Mouse (Mus musculus): ENCODE data around the gene Col16a1.
A peak's percentile ranks its signal among the peaks of the same experiment; 100 is the strongest.

Col16a1 gene

DNA sequence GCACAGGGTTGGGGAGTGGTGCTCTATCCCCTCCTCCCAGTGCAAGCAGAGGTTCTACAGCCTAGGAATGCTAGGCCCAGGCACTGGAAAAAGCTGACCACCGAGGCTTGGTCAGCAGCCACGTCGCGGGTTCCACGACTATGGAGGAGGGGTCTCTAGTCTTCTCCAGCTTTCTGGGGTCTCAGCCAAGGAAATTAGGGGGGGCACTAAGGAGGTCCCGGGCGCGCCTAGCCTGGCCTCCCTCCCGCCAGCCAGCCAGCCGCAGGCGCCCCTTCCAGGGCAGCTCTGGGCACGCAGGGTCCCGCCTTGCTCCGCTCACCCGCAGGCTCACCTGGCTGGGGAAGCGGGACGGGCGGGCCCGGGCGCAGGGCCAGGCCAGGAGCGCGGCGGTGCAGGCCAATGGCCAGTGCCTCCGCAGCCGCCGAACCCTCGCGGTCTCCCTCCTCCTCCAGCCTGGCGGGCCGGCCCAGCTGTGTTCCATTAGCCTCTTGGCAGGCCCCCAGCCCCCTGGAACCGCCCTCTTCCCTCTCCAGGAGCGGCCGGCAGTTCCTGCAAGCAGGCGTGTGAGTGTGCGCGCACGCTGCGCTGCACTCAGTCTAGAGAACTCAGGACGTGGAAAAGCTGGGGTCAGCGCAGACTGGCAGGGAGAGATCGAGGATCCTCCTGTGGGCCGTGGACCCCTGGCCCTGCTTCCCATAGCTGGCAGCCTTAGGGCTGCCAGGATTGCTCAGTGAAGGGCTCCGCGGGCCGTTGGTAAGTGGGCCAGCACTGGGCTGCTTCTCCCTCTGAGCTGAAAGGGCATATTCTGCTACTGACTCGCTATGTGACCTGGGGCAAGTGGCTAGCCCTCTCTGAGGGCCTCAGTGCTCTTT, at the start of gene Col16a1:
Gene Col16a1 (plus strand): TSS at position 510 of the 872 bp plus-strand sequence.
- peak; percentile 63 for DNase-seq

DNA sequence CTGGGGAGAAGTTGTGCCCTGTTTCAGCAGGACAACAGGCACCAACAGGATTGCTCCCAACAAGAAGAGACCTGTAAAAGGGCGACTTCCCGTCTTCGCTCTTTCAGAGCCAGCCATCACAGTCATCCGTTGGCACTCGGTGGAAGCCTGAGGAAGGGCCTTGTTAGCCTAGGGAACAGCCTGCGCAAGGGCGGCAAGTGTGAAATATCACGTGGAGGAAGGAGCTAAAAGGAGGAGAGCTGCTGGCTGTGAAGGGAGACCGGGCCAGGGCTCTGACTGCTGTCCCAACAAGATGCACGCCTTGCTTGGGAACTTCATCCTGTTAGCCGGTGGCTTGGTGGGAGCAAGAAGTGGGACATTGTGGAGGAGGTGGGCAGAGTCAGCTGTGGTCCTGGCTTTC, 49.5 kb upstream of the Col16a1 start:
- DNase-seq: no peak

DNA sequence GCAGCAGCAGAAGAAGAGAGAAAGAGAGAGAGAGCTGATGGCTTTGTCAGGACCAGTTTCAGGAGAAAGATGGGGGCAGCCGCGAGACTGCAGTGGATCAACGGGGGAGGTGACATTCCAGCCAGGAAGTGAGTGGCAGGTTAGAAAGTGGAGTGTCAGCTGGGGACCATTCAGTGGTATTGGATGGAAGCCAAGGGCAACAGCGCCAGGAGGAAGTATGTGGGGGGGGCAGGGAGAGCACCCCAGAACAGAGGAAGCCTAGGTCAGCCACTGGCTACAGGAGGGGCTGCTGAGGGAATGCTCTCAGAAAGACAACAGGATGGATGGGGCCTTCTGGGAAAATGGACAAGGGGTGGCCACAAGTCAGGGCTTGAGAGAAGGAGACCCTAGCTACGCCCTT, 45.9 kb upstream of the Col16a1 start:
- no peak for DNase-seq

DNA sequence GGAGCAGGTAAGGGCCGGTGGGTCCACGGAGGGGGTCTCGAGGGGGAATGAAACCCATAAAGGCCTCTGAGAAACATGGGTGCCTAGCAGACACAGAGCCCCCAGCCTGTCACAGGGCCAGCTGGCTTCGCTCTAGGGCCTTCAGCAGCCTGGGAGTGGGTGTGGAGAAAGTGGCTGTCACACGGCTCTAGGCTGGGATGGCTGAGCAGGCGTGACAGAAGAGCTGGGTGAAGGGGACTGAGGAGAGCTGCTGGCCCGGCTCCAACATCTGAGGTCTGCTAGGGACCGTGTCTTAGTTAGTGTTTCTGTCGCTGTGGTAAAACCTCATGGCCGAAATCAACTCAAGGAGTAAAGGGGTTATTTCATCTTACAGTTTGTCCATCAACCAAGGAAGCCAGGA, 45.5 kb upstream of the Col16a1 start:
- no peak for DNase-seq

DNA sequence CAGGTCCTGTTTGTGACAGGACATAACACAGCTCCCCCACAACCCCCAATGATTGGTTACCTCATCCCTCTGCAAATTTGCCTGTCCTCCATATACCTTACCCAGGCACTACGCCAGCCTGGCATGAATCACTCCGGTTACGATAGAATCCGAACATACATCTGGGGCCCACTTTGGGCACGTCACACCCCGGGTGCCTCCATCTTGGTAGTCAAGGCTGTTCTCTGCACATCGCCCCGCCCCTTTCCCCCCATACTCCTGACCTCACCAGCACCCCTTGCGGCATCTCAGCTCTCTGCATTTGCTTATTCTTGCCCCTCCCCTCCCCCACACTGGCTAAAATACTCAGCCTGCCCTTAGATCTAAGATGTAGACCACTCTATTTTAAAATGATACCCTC, 42.0 kb upstream of the Col16a1 start:
- no peak for DNase-seq

DNA sequence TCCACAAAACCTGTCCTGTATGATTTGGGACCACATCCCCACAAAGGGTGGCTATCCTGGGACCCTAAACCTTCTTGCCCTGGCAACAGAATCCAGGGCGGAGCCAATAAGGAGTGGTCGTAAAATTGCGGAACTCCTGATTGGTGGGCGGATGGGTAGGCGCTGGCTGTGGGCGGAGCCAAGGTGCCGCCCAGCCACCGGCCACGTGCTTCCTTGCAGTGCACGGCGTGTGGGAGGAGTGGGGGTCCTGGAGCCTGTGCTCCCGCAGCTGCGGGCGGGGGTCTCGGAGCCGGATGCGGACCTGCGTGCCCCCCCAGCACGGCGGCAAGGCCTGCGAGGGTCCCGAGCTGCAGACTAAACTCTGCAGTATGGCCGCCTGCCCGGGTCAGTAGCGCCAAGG, 41.1 kb upstream of the Col16a1 start:
- DNase-seq: no peak

DNA sequence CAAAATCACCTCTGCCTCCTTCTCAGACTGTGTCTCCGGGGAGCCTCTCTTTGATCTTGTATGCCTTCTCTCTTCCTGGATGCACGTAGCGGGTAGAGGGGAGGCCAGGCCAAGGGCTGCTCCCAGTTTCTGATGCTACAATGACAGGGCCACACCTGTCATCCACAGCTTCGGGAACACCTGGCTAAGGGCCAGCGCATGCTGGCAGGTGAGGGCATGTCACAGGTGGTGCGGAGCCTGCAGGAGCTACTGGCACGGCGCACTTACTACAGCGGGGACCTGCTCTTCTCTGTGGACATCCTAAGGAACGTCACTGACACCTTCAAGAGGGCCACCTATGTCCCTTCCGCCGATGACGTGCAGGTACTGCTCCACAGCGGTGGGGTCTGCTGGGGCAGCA, 38.6 kb upstream of the Col16a1 start:
- DNase-seq: peak; percentile 66

DNA sequence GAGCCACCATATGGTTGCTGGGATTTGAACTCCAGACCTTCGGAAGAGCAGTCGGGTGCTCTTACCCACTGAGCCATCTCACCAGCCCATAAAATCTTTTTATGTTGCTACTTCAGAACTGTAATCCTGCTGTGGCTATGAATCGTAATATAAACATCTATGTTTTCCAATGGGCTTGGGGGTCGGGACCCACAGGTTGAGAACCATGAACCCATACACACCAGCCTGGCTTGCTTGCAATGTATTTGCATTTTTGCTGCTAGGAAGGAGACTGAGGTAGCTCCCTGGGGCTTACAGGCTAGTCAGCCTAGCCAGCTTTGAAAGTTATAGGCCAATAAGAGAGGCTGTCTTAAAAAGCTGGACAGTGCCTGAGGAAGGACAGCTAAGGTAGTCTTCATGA, 36.9 kb upstream of the Col16a1 start:
- no peak for DNase-seq

DNA sequence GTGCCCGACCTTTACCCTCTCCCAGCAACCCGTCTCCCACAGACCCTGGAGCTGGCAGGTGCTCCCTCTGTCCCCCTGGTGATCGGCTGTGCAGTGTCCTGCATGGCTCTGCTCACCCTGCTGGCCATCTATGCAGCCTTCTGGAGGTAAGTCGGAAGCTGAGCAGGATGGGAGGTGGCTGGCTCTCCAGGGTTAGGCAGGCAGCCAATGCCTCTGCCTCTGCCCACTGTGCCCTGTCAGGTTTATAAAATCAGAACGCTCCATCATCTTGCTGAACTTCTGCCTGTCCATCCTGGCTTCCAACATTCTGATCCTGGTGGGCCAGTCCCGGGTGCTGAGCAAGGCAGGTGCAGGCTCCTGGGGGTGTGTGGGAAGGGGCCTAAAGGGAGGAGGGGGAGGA, 35.4 kb upstream of the Col16a1 start:
- DNase-seq: no peak

DNA sequence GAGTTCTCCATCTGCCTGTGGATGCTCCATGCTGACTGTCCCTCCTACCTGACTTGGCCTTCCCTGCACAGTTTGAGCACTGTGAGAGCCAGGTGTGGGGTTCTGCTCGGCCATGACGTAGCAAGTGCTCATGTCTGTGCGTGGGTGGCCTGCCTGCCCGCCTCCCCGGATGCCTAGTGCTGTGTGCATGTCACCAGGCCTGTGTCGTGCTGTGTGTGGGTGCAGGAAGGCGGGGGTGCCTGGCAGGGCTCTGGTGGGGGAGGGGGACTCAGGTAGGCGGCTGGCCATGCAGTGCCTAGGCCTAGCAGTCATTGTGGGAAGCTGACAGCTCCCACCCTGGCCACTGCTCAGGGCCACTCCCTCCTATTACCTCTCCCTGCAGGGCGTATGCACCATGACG, 34.5 kb upstream of the Col16a1 start:
- DNase-seq: no peak

DNA sequence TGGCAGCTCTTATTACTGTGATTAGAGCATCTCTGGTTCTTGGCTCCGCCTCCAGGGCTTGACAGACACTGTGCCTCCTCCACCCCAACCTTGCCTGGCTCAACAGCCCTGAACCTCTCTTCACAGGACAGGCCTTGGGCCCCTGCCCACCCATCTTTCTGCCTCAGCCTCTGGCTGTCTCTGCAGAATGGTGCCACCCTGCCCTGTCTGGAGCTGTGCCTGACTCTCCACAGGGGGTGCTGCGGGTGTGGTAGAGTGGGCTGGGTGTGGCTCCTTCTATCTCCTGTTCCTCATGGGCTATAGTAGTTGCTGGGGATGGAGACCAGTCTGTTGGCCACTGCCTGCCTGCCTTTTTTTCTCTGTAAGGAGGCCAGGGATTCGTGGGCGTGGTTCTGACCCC, 31.6 kb upstream of the Col16a1 start:
- DNase-seq: no peak

DNA sequence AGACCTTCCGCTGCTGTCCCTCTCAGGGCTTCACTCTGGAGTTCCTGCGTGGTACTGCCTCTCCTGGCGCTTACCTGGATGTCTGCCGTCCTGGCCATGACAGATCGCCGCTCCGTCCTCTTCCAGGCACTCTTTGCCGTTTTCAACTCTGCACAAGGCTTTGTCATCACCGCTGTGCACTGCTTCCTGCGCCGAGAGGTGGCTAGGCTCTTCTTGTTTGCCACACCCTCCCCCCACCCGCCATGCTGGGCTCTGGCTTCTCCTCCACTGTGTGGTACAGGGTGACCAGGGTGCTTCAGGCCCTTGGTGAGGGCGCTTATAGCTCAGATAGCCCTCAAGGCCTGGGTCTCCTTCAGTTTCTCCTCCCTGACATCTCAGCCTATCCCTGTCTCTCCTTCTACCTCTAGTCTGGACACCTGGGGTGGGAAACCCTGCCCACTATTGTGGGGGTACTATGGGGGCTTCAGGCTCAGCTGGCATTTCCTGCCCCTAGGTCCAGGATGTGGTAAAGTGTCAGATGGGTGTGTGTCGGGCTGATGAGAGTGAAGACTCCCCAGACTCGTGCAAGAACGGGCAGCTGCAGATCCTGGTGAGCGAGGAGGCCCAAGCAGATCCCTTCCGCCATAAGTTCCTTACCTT, 30.5 kb upstream of the Col16a1 start:
- no peak for DNase-seq

DNA sequence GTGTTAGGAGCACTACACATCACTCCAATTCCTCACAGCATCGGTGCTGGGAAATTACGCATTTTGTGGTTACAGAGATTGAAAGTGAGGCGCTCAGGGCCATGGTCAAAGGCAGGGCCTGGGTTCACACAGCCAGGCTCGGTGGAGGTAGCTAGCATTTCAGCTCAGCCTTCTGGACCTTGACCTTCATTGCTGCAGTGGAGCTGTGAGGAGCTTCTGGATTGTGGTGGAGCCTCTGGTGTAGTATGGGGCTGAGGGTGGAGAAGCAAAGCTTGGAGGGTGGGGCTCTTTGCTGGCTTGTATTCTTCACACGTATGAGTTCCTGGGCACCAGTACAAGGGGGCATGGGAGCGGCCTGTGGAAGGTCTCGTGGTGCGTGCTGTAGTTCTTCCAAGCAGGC, 24.7 kb upstream of the Col16a1 start:
- DNase-seq: no peak

DNA sequence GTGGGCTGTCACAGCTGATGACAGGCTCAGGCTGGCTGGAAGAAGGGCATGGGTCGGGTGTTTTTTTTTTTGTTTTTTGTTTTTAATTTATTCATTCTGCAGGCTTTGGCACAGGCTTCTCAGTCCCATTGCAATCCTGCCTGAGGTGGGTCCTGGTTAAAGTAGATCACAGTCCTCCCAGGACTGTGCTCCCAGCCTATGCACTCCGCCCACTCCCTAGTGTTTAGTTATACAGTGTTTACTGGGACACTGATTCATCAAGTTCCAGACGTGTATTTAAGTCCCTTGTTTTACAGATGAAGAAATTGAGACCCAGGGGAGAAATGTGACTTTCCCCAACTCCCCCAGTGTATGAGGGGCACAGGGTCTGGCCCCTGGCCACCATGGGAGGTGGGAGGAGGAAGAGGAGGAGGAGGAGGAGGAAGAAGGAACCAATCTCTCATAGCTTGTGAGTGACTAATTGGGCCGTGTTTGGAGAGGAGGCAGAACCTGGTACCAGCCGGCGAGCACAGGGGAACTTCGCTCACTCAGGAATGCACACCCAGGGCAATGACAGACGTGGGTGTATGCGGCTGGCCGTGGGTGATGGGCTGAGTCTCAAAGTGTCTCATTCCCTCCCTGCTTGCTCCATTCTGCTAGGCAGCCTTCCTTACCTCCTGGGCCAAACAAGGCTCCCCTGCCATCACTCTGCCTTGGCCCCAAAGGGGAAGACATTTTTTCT, 24.0 kb upstream of the Col16a1 start:
- DNase-seq: no peak

DNA sequence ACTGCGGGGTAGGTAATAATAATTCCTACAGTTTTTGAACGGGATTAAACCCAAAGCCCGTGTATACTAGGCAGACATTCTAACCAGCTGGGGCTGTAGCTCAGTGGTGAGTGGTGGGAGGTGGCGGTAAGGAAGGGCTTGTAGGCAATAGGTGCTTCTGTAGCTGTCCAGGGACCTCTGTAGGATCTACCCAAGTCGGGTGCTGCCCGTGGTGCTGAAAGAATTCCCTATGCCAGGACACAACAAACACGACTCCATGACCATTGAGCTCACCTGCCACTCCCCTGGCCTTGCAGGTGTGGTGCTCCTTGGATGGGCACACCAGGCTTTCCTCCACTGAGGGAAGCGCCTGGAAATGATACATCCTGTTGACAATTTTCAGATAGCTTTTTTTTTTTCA, 22.1 kb upstream of the Col16a1 start:
- no peak for DNase-seq

DNA sequence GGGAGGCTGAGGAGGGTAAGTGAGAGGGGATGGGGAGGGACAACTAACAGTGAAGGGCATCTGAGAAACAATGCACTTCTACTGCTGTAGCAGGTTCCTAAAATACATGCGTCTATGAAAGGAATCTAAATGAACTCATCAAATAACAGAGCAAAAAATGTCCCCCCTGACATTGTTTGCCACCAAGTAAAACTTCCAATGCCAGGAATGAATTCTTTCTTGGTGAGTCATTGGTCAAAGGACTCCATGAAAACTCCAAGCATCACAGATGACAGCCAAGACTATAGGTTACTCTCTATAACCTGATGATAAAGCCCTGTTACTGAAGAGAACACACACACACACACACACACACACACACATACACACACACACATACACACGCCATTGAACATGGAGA, 16.5 kb upstream of the Col16a1 start:
- no peak for DNase-seq

DNA sequence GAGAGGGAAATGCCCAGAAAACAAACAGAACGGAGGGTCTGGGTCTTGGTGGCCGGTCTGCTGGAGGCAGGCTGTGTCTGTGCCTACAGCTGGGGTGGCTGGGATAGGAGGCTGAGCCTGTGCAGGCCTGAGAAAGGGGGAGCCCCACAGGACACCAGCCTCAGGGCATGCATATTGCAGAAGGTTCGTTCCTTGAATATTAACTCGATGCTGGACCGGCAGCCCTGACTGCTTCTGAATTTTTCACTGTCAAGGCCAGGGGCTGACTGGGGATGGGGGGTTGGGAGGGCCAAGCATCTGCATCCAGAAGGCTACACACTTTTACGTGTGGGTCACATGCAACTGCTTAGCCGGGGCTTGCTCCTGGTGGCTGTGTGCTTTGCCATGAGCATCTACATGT, 14.1 kb upstream of the Col16a1 start:
- no peak for DNase-seq

DNA sequence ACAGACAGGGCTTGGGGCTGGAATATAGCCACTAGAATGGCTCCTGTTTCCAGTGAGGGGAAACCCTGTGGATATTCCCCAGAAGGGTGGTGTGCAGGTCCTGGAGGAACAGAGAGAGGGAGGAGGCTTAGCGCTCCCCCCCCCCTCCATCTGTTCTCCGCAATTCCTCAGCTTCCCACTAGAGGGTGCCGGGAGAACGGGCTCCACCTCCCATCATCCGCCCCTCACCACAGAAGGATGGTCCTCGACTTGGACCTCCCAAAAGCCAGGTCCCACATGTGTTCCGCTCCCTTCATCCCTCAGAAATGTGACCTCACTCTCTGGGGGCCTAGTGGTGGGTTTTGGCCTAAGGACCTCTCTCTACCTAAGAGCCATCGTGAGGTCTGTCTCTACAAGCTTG, 11.5 kb upstream of the Col16a1 start:
- DNase-seq: peak; percentile 50

DNA sequence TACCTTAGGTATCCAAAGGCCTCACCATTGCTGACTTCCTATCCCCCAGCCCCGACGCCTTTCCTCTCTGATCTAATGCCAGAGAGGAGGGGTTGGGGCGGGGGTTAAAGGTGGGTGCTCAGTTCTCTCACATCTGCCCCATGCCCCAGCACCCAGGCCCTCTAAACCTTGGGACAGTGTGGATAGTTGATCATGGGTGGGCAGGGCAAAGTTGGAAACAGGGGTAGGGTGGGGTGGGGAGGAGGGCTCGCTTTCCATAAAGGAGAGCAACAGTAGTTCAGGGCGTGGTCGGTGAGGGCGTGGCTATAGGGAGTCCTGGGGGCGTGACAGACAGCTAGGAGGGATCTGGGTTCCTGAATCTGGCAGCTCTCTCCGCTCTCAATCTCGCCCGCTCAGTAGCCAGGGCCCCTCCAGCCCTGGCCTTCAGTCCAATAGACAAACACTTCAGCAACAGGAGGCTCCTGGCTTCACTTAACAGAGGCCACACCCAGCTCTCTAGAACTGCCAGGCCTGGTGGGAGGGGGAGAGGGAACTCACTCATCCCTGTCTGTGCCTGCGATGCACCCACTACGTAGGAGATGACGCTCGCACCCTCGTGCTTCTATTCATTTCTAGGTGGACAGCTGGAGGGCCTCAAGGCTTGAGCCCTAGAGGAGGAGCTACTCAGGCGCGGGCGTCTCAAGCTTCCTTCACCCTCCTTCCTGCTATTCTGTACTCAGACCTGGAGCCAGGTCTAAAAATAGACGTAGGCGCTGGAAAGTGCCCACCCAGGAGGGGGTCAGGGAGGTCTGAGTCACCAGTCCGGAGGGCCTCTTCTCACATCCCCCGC, 10.9 kb upstream of the Col16a1 start:
- DNase-seq: peak; percentile 47

DNA sequence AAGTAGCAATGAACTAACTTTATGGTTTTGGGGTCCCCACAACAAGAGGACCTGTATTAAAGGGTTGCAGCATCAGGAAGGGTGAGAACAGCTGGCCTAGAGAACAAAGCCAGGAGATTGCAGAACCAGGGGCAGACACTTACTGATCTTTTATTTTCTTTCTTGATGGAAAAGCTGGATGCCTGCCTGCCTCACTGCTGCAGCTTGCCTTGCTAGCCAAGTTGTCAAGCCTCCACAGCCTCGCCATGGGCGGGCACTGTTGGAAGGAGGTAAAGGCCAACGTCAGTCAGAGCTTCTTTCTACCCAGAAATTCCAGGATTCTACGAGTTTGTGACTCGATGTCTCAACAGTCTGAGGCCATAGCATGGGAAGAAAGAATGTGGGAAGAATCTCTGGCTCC, 8.3 kb upstream of the Col16a1 start:
- DNase-seq: no peak

DNA sequence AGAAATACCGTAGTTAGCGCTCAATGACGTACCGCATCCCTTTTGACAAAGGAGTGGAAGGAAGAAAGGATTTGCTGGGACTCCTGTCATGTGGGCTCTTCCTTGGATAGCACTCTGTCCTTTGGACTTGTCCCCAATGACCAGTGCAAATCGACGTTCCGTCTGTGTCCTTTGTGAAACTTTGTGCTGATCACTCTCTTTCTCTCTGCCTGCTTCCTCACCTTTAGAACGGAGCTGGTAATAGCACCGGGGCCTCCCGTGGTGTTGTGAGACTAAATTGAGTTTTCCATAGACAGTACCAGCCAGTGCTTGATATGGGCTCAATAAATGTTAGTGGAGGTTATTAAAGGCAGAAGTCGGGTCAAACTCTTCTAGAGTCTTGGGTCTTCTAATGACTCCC, 6.6 kb upstream of the Col16a1 start:
- DNase-seq: no peak

DNA sequence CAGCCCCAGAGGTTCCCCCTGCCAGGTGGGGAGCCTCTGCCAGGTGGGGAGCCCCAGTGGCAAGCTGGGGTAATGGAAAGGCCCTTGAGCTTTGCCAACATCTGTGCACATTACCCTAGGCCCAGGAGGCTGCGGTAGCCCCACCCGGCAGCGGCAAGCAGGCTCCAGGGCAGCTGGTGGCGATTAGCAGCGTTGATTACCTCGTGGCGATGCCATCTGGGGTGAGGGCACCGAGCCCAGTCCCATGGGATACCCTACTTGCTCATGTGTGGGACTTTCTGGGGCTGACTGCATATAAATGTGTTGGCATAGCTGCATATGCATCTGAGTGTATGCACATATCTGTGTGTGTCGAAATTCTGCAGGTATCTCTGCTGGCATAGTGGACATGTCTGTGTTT, 3.4 kb upstream of the Col16a1 start:
- DNase-seq: no peak

DNA sequence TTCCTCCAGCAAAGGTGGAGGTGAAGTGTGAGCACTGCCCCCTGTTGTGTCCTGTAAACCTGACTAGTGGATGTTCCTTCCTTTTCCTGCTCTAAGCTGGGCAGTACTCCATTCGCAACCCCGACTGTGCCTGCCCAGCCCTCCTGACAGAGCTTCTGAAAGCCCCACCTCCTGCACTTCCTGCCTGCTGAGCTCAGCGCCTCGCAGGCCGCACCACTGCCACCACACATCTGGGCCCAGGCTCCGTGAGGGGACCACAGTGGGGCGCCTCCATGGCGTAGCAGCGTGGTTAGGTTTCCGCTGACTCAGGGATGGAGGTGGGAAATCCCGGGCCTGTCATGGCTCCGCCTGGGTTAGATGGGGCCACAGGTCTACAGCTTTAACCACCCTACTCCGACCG, 2.0 kb upstream of the Col16a1 start:
- no peak for DNase-seq
